Mouse (Mus musculus) megakaryocyte, adult 5-6 weeks (primary cell): ENCODE data around the gene Slc3a2. TPM values are rescaled to one million over a fixed set of nuclear protein-coding genes. Genes with fewer than 3 reads are reported as not detected.
"Not testable (repeated sequence)": the region's sequence is repeated elsewhere in the genome, so short reads cannot be mapped to it uniquely, and the experiment has no call there.

Source experiments
- ATAC-seq: 2 replicates; pipeline ENCODE4 v1.8.0; 2016; ENCODE audit warnings: mild to moderate bottlenecking, inconsistent platforms; ENCODE audit not compliant: poor library complexity, severe bottlenecking
- total RNA-seq, 2 experiments: library from RNA; stranded (forward) in 1 of 2; stranded (reverse) in 1 of 2; fragments of 153-499, 151-499 nt in 1 of 2; fragments of 221-1000, 200-1000 nt in 1 of 2; gene quantifications; 2 replicates each; pipeline versions ENCODE4 v1.2.3 to v1.2.4; 2015 to 2017

Gene Slc3a2
- total RNA-seq, 2 experiments from 2014 or later = 26.3 to 31.6 TPM

GRCm38 (mm10) chr19:8728335-8729099 is 5.3 kb upstream of the Slc3a2 start:
- ATAC-seq = not testable (repeated sequence)

GRCm38 (mm10) chr19:8727495-8728114 is 4.4 kb upstream of the Slc3a2 start:
- ATAC-seq = no peak

GRCm38 (mm10) chr19:8726609-8727390 is 3.6 kb upstream of the Slc3a2 start:
- ATAC-seq = no peak

GRCm38 (mm10) chr19:8725081-8725613 is 2.0 kb upstream of the Slc3a2 start:
- no peak for ATAC-seq

- no peak for ATAC-seq
These were observed 1.2 kb upstream of the Slc3a2 start for GRCm38 (mm10) chr19:8724392-8724791.

- ATAC-seq = no peak
These were observed 591 bp upstream of the Slc3a2 start for GRCm38 (mm10) chr19:8723574-8724346.

GRCm38 (mm10) chr19:8722559-8722906 is 636 bp downstream of the Slc3a2 start:
- ATAC-seq = no peak

GRCm38 (mm10) chr19:8722021-8722420 is 1.1 kb downstream of the Slc3a2 start:
- ATAC-seq = no peak

GRCm38 (mm10) chr19:8721378-8721777 is 1.8 kb downstream of the Slc3a2 start:
- ATAC-seq = no peak

- not testable (repeated sequence) for ATAC-seq
These were observed 4.1 kb downstream of the Slc3a2 start for GRCm38 (mm10) chr19:8719037-8719436.

- ATAC-seq = peak; percentile 49
These were observed 4.8 kb downstream of the Slc3a2 start for GRCm38 (mm10) chr19:8718357-8718756.

GRCm38 (mm10) chr19:8716767-8717475 is 6.2 kb downstream of the Slc3a2 start:
- ATAC-seq = no peak

GRCm38 (mm10) chr19:8715868-8716766 is 7.1 kb downstream of the Slc3a2 start:
- ATAC-seq = no peak

GRCm38 (mm10) chr19:8714653-8715481 is 8.3 kb downstream of the Slc3a2 start:
- ATAC-seq = no peak

GRCm38 (mm10) chr19:8713997-8714652 is 9.0 kb downstream of the Slc3a2 start:
- peak; percentile 26 for ATAC-seq

- peak; percentile 80 for ATAC-seq
These were observed 9.7 kb downstream of the Slc3a2 start for GRCm38 (mm10) chr19:8713306-8713996.

- ATAC-seq = peak; percentile 64
These were observed 10.3 kb downstream of the Slc3a2 start for GRCm38 (mm10) chr19:8712870-8713305.
